Mouse (Mus musculus) liver (tissue): ENCODE results near the gene Zfp663.

Experiments
- DNase-seq: peaks from one replicate; pipeline ENCODE4 v3.0.0-alpha.2; 2020; ENCODE audit warnings: mixed read lengths

The Zfp663 gene

DNA sequence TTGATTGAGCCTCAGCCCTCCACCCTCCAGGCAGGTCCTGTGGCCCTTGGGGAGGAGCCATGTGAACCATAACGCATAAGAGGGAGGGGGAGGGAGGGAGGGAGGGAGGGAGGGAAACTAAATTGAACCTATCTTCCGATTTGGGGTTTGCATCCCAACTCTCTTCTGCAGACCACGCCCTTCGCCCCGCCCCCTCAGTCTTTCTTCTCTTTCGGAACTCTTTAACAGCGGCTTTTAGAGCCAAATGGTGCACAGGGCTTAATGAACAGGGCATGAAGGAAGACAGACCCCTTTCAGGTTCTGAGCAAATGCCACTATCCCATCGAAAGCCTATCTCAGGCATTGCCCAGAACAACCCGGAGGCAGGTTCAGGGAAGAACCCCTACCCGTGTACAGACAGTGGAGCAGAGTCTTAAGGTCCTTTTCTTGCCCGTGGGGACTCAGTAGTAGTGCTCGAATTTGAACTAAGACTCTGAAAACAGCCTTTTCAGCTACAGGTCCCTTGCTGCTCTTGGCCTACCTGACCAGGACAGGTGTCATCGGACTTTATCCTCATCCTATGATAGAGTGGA lies 575 bp downstream of the Zfp663 start:
- peak; percentile 24 for DNase-seq

DNA sequence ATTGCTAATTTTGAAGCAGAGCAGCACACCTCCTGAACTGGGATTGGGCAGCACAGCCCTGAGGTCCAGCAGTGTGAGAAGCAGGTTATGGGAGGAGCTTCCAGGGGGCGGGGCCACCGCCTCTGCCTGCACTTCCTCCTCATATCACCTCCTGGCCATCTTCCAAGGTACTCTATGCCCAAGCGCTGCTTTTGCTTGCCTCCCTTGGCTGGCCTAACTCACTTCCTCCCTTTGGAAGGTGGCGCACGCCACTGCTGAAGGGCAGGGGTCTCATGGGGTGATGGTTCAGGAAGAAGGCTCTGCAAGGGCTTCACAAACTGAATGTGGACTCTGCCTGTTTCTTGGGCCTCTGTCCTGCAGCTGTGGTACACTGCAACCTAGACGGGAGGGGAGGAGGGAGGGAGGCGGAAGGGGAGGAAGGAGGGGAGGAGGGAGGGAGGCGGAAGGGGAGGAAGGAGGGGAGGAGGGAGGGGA lies 1.4 kb downstream of the Zfp663 start:
- DNase-seq, result peak; percentile 66

DNA sequence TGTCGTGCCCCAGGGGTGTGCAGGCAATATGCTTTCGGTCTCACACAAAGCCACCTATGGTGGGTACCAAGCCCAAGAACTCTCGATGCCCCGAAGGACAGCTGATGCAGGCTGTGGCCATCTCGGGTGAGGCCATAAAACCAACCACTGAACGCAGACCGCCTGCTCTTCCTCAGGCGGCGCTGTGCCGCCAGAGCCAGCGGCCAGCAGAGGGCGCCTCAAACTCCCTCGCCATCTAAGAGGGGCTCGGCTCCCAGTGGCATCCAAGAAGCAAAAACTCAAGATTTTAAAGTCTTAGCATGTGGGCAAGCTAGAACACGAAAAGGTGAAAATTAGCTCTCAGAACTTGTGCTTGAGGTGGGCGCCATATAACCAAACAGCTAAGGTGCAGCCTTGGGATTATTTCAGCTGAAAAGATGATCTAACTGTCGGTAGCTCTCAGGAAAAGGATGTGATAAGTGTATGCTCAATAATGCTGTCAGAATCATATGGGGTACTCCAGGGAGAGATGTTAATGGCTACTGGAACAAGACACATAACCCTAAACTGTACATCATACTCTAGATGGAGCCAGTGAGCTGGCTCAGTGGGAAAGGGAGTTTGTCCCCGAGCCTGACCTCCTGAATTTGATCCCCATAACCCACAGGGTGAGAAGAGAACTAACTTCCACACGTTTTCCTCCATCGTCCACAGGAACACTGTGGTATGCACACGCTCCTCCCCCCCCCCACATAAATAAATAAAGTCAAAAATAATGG lies 4.0 kb downstream of the Zfp663 start:
- DNase-seq, result peak; percentile 56

DNA sequence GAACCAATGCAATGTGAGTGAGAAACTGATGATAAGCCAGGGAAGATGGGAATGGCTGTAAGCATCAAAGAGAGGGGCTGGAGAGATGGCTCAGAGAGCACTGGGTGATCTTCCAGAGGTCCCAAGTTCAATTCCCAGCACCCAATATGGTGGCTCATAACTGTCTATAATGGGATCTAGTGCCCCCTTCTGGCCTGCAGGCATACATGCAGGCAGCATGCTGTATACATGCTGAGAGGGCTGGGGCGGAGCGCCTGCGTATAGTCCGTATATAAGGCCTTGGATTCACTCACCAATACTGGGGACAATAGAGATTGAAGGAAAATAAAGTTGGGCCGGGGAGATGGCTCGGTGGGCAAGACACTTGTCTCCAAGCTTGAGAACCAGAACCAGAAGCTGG lies 5.2 kb downstream of the Zfp663 start:
- no peak for DNase-seq

DNA sequence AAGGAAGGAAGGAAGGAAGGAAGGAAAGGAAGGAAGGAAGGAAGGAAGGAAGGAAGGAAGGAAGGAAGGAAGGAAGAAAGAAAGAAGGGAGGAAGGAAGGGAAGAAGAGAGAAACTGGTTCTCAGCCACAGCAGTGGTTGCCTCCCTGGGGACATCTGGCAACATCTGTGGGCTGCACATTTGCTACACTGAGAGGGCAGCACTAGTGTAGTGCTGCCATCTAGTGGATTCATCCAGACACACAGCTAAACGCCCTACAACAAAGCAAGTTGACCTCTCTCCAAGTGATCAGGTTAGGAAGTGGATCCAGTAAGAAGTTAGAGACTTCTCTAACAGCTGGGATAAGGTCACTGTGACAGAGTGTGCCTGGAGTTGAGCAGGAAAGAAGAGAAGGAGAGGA lies 7.7 kb downstream of the Zfp663 start:
- peak; percentile 51 for DNase-seq

DNA sequence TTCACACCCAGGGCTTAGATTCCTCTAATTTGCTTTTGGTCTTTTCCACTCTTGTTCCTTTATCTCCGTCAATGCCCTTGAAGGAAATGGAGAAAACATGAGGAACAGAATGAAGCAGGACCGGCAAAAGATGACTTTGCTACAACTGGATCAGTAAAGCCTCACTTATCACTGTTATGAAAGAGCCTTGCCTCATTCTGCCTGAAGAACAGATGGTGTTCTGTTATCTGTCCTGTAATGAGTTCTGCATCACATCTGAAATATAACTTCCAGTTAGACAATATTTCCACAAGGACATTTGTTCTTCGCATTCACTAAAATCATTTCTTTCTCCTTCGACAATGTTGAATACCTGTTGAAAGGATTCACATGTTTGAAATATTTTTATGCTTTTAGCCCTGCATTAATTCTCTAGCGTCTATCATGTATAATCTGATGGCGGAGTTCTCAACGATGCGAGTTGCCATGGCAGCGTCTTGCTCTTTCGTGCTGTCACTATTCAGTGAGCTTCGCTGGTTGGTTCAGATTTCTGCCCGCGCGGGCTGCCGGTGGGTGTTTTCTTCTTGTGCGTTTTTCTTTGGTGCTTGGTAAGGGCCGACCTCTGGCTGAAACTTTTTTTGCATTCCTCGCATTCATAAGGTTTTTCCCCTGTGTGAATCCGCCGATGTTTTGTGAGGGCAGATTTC lies 16.6 kb downstream of the Zfp663 start:
- no peak for DNase-seq

DNA sequence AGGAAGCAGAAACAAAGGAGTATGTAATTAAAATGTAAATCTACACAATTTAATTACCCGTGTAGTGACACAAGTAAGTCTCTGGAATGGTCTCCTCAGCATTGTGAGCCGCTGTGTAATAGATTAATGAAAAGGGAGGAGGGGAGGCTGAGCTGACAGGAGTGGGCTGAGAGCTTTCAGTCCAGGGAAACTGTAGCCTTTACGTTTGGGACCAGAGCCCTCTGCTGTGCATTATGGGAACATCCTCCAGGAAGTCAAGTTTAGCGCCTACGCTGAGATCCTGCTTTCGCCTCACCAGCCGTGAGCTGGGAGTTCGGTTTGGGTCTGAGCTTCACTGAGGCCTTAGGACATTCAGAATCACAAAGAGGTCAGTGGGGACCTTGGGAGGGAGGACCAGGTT lies 19.1 kb downstream of the Zfp663 start:
- no peak for DNase-seq

DNA sequence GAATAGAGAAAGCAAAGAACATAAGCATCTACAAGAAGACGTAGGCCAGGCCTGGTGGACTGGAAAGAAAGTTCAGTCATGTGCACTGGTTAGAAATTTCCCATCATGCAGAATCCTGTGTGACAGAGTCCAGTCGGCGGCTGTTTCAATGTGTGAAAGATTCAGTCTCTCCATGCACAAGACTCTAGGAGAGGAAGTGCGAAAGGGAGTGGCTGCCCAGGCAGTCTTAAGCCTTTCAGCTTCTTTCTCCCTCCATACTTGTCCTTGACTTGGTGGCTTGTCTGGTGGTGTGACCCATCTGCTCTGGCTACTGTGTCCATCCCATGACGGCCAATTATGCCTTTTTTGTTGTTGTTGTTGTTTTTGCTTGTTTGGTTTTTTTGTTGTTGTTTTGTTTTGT lies 22.3 kb downstream of the Zfp663 start:
- no peak for DNase-seq

DNA sequence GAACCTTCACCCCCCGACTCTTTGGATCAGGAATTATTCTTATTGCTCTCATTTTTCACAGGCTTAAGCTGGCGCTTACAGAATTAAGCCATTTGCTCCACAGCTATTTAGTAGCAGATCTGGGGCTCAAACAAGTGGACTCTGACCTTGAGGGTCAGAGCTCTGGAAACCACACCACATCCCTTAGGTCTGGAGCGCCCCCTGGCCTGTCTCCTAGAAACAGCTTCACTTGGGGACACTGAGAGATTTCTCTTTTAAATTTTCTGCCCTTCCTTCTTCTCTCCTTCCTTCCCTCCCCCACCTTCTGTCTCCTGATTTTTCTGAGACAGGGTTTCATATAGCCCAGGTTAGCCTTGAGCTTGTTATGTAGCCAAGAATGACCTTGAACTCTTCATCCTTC lies 31.3 kb downstream of the Zfp663 start:
- DNase-seq, result peak; percentile 62

DNA sequence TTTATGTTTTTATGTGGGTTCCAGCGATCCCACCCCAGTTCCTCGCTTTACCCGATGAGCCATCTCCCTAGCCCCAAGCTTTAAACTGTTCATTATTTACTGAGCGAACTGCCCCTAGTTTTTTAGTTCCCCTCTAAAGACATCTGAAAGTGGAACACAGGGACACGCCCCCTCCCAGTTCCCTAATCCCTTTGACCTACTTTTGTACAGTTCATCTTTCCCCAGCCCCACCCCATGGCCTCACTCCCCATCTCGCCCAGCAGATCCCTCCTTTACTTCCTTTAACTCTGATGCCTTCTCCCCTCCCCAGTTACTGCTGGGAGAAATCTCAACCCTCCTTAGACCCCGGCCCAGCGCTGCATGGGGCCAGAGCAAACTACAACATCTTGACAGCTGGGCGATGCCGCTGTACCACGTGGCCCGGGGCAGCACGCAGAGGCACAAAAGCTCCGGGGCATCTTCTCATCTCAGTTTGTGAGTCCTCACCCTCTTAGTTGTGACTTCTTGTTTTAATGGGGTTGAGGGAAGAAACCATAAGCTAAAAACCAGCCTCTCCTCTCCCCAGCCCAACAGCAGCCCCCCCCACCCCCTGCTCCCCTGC lies 35.8 kb downstream of the Zfp663 start:
- no peak for DNase-seq

DNA sequence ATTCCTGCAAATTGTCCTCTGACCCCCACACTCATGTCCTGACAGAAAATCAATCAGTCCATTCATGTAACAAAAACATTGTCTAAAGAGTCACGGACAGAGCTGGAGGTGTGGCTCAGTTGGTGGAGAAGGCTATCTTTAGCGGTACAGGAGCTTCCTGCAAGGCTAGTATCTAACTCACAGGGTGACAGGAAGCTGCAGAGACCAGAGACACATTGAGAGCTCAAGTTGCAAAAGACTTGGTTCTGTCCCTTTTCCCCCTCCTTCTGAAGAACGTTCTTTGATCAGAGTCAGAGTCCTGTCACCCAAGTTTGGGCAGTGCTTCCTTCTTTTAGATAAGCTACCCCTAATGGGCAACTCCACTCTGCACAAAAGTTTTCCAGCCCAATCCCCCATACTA lies 38.8 kb downstream of the Zfp663 start:
- DNase-seq, result no peak

DNA sequence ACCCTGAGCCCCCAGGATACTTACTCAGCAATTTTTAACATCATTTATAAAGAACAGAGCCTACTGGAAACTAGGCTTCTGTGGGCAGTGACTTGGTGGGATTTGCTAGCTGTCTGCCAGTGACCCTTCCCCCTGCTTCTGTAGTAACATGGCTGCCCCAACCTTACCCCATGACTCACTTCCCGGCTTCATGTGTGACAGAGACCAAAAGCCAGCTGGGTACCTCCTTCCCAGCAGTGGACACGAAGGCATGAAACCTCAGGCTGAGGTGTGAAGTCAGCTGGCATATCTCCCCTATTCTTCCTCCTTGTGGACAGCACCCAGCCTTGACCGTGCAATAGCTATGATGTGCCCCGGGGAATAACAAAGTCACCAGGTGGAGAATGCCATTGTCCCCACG lies 39.8 kb downstream of the Zfp663 start:
- no peak for DNase-seq

DNA sequence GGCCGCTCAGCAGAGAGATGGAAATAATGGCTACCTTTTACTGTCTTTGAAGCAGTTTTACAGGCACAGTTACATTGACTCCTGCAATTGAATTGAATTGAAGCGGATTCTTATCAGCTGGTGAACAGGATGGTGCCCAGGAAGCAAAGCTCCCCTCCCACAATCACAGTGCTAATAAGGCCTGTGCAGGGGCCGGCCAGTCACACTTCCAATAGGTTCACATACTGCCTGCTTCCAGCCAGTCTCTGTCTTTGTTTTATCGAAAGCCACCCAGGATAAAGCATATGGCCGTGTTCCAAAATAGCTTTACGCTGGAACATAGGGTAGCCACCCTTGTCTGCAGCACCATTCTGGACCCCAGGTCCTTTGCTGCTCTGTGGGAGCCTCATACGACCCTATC lies 41.1 kb downstream of the Zfp663 start:
- no peak for DNase-seq

DNA sequence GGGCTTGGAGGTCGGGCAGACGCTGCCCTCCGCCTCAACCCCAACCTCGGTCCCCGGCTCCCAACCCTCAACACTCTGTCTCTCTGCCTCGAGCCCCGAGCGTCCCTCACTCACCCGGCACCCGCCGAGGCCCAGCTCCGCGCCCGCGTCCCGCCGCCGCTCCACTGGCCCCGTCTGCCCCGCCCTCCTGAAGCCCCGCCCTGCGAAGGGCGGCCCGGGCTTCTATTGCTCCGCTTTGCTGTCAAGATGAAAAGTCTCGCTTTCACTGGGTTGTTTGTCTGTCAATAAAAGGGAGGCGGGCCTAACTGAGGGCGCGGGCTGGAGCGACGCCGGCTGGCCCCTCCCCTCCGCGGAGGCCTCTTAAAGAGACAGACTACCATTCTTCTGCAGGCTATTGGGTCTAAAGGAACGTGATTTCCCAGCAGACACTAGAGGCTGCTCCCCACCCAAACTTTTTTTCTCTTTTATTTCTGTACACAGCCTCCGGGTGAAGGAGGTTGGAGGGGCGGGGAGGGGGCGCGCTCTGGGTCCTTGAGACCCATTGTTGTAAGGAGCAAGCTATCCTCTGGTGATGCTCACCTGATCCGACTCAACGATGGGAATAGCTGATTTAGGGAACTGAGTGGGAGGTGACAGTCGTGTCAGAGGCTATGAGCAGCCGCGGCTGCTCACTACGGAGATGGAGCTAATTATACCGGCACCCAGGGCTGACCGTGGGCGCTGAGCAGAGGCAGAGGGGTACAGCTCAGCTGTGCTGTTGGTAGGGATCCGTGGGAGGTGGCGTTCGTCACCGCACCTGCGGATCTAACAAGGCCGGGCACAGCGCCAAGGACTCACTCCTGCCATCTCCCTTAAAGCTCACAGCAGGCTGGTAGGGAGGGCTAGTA lies 42.0 kb downstream of the Zfp663 start, which contains the start of gene Elmo2:
Gene Elmo2, minus strand, starts transcription at position 176 of the 887 bp plus-strand sequence.
- peak; percentile 96 for DNase-seq

DNA sequence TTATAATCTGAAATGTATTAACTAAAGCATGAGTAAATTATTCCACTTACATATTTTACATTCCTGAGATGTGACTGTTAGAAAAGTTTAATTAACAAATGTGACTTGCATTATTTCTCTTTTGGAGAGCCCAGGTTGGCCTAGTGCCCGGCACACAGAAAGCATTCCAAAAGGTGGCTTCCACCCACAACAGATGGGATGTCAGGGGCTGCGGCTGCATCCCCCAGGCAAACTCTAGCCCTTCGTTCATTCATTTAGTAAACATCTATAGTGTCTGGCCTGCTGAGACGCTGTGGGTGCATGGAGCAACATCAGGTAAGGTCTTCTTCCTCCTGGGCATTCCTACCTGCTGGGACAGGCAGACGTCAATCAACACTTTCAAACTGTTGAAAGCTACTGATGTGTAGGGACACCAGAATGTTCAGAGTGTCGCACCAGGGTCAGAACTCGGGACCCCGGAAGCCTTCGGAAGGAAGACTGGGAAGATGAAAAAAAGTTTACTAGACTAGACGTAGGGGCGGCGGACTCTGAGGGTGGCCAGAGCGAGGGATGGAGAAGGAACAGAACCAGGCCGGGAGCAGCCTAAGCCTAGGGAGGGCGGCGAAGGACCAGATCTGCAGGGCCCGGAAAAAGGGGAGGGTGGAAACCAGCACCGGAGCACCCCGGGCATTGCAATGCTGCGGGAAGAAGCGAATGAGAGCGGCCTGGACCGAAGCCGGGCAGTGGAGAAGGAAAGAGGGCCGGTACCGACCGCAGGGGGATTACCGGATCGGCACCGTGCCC lies 42.8 kb downstream of the Zfp663 start:
- peak; percentile 22 for DNase-seq

DNA sequence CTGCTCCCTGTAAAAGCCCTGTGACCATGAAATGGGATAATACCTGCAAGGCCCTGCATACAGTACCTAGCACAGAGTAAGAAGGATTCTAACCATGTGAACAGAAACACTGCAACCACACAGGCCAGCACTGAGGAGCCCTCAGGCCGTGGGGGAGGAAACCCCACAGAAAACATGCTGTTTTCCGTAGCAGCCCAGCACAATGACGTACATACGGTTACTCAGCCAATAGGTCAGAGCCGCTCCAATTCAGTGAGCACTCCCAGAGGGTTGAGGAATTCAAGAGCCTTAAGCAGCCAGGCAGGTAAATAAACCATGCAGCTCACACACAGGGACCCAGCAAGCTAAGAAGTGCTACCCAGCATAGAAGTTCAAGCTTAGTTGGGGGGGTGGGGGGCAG lies 44.6 kb downstream of the Zfp663 start:
- DNase-seq, result no peak

DNA sequence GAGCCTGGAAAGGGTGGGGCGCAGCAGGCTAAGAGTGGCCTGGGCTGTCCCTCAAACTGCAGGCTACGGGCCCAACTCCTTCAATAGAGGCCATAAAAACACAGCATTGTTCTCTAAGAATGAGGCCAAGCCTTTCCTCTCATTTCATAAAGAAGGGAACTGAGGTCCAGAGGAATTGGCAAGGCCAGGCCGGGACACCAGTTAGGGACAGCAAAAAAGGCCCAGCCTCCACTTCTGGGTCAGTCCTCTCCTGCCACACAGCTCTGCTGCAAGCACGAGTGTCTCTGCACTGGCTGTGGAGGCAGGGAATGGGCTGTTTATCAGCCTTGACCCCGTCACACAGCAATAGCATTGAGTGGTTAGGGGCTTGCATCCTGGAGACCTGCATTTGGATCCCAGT lies 45.0 kb downstream of the Zfp663 start:
- DNase-seq, result no peak

DNA sequence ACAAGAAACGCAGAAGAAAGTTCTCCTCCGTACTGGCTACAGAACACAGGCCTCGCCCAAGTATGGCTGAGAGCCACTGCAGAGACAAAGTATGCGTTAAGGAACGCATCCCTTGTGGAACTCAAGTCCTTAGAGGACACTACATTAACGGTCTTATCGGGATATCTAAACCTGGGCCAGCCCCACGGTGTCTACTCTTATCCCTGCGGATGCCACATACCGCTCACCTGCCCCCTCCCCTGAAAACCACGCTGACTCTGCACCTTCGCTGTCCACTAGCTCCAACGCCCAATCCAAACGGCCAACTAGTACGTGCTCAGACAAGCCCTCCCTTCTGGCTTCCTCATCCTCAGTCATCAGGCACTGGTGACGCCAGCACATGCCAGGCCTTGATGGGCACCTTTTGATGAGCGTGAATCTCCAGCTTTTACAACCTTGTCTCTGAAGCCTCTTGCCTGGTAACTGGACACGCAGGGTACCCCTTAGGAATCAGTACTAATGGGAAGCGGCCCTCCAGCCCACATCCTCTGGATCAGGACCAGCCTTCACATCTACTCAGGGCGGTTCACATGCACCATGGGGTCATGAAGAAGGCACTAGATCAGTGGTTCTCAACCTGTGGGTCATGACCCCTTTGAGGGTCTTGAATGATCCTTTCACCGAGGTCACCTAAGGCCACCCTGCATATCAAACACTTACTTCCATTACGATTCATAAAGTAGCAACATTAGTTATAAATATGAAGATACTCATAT lies 46.4 kb downstream of the Zfp663 start:
- no peak for DNase-seq

DNA sequence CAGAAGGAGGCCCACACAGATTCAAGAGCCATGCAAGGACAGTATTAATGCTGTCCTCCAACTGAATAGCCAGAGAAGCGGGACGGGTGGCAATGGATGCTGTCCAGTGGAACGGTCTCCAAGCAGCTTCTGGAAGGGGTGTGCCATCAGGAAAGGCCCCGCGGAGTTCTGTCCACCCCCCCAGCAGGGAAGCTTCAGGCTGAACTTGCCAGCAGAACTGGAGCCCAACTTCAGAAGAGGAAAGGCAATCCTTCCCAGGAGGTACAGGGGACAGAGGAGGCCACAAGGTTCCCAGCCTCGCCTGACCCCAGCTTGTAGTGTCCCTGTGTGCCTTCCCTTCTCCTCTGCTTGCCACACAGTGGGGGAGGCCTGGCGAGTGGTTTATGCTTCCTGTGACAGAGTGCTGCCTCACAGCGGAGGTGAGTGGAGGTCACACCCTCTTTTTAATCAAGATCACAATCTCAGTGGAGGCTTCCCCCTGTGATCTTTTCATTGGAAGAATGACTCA lies 47.1 kb downstream of the Zfp663 start:
- no peak for DNase-seq

DNA sequence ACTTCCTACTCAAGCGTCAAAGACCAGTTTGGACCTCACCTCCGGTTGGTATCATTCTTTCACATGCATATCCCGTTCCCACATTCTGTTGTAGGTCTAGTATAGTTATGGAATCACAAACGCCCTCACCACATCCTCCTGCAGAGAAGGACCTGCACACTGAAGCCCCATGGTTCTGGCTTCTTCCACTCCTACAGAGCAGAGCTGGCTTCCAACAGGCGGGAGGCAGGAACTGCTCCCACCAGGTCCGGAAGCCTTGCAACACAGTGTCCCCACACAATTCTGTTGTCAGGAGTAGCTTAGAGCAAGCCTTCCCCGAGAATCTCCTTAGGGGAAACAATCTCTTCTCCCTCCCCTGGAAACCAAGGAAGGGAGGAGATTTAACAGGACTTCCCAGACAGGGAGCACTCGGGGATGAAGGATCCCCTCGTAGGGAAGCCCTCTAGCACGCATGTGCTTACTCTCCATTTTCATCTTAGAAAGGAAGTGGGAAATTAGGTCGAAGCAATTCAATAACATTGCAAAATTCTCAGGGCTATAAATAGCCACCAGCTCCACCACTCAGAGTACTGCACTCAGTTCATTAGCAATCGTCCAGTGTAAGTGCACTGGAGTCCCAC lies 47.9 kb downstream of the Zfp663 start:
- DNase-seq, result no peak
